Mouse (Mus musculus) stomach, embryonic 16.5 days (tissue): ENCODE data around the gene Gpr87. TPM values are rescaled to one million over a fixed set of nuclear protein-coding genes. Genes with fewer than 3 reads are reported as not detected.

Experiments used
- ATAC-seq: fragments of 200-750 bp; cut with Nextera tagmentation; 2 replicates; pipeline ENCODE4 v1.8.0; 2017; ENCODE audit warnings: moderate number of reproducible peaks, moderate TSS enrichment; ENCODE audit not compliant: insufficient read depth, low FRiP score
- H3K27ac ChIP-seq: fragments of 300-500 bp; sonication (generic); 2 replicates; pipeline ENCODE4 v1.5.1; 2014; ENCODE audit warnings: low read length
- H3K27me3 ChIP-seq: fragments of 300-500 bp; sonication (generic); 2 replicates; pipeline ENCODE4 v1.6.1; 2014; ENCODE audit warnings: low read length, control low read depth, mixed read lengths; ENCODE audit not compliant: control insufficient read depth, insufficient read depth
- H3K36me3 ChIP-seq: fragments of 300-500 bp; sonication (generic); 2 replicates; pipeline ENCODE4 v1.6.1; 2014; ENCODE audit warnings: low read length; ENCODE audit not compliant: control insufficient read depth, insufficient read depth
- H3K4me1 ChIP-seq: fragments of 300-500 bp; sonication (generic); 2 replicates; pipeline ENCODE4 v1.6.1; 2014; ENCODE audit warnings: low read length, control low read depth, mixed read lengths; ENCODE audit not compliant: control insufficient read depth, insufficient read depth
- H3K4me2 ChIP-seq: fragments of 300-500 bp; sonication (generic); 2 replicates; pipeline ENCODE4 v1.6.1; 2014; ENCODE audit warnings: low read depth, low read length, mixed read lengths
- H3K4me3 ChIP-seq: fragments of 300-500 bp; sonication (generic); replicated peaks from 2 replicates; pipeline ENCODE4 v1.5.1; 2014; ENCODE audit warnings: mild to moderate bottlenecking, low read length
- H3K9ac ChIP-seq: fragments of 300-500 bp; sonication (generic); 2 replicates; pipeline ENCODE4 v1.6.1; 2014; ENCODE audit warnings: low read length
- H3K9me3 ChIP-seq: fragments of 300-500 bp; sonication (generic); replicated peaks from 2 replicates; pipeline ENCODE4 v1.6.1; 2016; ENCODE audit warnings: low read length, control low read depth; ENCODE audit not compliant: control insufficient read depth
- WGBS: fragments of 180-500 bp; shearing (Covaris S2); extraction: QIAGEN DNeasy Blood & Tissue Kit; methylation state at CpG from one replicate; pipeline ENCODE4 v1.1.7; 2014; 5-methylcytosine and 5-hydroxymethylcytosine counted together
- polyA plus RNA-seq: library from polyadenylated mRNA; unstranded; fragments of >200 nt; fragmentation: Nextera tagmentation; extraction: Ambion mirVana; gene quantifications from 2 replicates; pipeline ENCODE4 v1.2.1, GENCODE M21; 2015

Gpr87 gene
- polyA plus RNA-seq, 1 experiment from 2014 or later = 18.6 TPM

GRCm38 (mm10) chr3:59203802-59204520 is 9.1 kb upstream of the Gpr87 start:
- Histone ChIP-seq H3K36me3 (no peaks in the 10 kb centered on the region), H3K27me3 (no peaks in the 10 kb centered on the region), H3K9ac (no peak overlapping the region), H3K27ac (peak overlapping the region; percentile 59), H3K4me2 (no peak overlapping the region), H3K9me3 (no peaks in the 10 kb centered on the region), H3K4me1 (peaks cover 4% of the 10 kb centered on the region; the same call in 1 of the 2 replicates), H3K4me3 (no peak overlapping the region)
- peak; percentile 83 for ATAC-seq
- 61% methylated on average over 8 of the region's 8 CpGs for WGBS

- H3K4me3 ChIP-seq = no peak overlapping the region
- H3K9me3 ChIP-seq = no peaks in the 10 kb centered on the region
- H3K27ac ChIP-seq = peak overlapping the region; percentile 53; the same call in 1 of the 2 replicates
- ATAC-seq = no peak
- no peak overlapping the region for H3K9ac ChIP-seq
- no peaks in the 10 kb centered on the region for H3K4me1 ChIP-seq
- H3K36me3 ChIP-seq = no peaks in the 10 kb centered on the region
- H3K4me2 ChIP-seq = no peak overlapping the region
- no peaks in the 10 kb centered on the region for H3K27me3 ChIP-seq
- WGBS = 75% methylated on average over 4 of the region's 4 CpGs
These were observed 2.5 kb upstream of the Gpr87 start for GRCm38 (mm10) chr3:59197329-59197948.

- H3K27ac ChIP-seq = peak overlapping the region; percentile 80
- H3K4me3 ChIP-seq = peak overlapping the region; percentile 30
- no peaks in the 10 kb centered on the region for H3K9me3 ChIP-seq
- H3K4me2 ChIP-seq = no peak overlapping the region
- 84% methylated on average over 7 of the region's 7 CpGs for WGBS
- H3K27me3 ChIP-seq = no peaks in the 10 kb centered on the region
- no peaks in the 10 kb centered on the region for H3K36me3 ChIP-seq
- H3K4me1 ChIP-seq = no peaks in the 10 kb centered on the region
- no peak for ATAC-seq
- H3K9ac ChIP-seq = no peak overlapping the region; the same call in 1 of the 2 replicates
These were observed 805 bp downstream of the Gpr87 start for GRCm38 (mm10) chr3:59194099-59194498.

GRCm38 (mm10) chr3:59191674-59192073 is 3.2 kb downstream of the Gpr87 start:
- Histone ChIP-seq H3K27me3 (no peaks in the 10 kb centered on the region), H3K9ac (no peak overlapping the region), H3K36me3 (no peaks in the 10 kb centered on the region), H3K27ac (no peak overlapping the region), H3K4me3 (no peak overlapping the region), H3K4me2 (no peak overlapping the region), H3K4me1 (no peaks in the 10 kb centered on the region), H3K9me3 (no peaks in the 10 kb centered on the region)
- WGBS = 92% methylated on average over 6 of the region's 6 CpGs
- ATAC-seq = no peak

- Histone ChIP-seq H3K27ac (no peak overlapping the region), H3K9me3 (no peaks in the 10 kb centered on the region), H3K4me3 (no peak overlapping the region), H3K4me2 (no peak overlapping the region), H3K9ac (no peak overlapping the region), H3K4me1 (no peaks in the 10 kb centered on the region), H3K36me3 (no peaks in the 10 kb centered on the region), H3K27me3 (no peaks in the 10 kb centered on the region)
- ATAC-seq = no peak
- 72% methylated on average over 4 of the region's 4 CpGs for WGBS
These were observed 7.6 kb downstream of the Gpr87 start for GRCm38 (mm10) chr3:59187336-59187735.

GRCm38 (mm10) chr3:59185662-59186061 is 9.2 kb downstream of the Gpr87 start:
- WGBS = 73% methylated on average over 4 of the region's 4 CpGs
- Histone ChIP-seq H3K9me3 (no peaks in the 10 kb centered on the region), H3K9ac (no peak overlapping the region), H3K27me3 (no peaks in the 10 kb centered on the region), H3K36me3 (no peaks in the 10 kb centered on the region), H3K27ac (no peak overlapping the region), H3K4me3 (no peak overlapping the region), H3K4me2 (no peak overlapping the region), H3K4me1 (no peaks in the 10 kb centered on the region)
- no peak for ATAC-seq

GRCm38 (mm10) chr3:59182129-59182528 is 12.8 kb downstream of the Gpr87 start:
- no peak overlapping the region for H3K9ac ChIP-seq
- no peaks in the 10 kb centered on the region for H3K36me3 ChIP-seq
- no peaks in the 10 kb centered on the region for H3K4me1 ChIP-seq
- no peak overlapping the region for H3K27ac ChIP-seq
- no peak overlapping the region for H3K4me2 ChIP-seq
- no peak for ATAC-seq
- H3K9me3 ChIP-seq = no peaks in the 10 kb centered on the region
- no peak overlapping the region for H3K4me3 ChIP-seq
- no peaks in the 10 kb centered on the region for H3K27me3 ChIP-seq

GRCm38 (mm10) chr3:59181134-59181533 is 13.8 kb downstream of the Gpr87 start:
- 72% methylated on average over 5 of the region's 5 CpGs for WGBS
- Histone ChIP-seq H3K4me2 (no peak overlapping the region), H3K4me3 (no peak overlapping the region), H3K27ac (no peak overlapping the region), H3K9ac (no peak overlapping the region), H3K27me3 (no peaks in the 10 kb centered on the region), H3K9me3 (no peaks in the 10 kb centered on the region), H3K36me3 (no peaks in the 10 kb centered on the region), H3K4me1 (no peaks in the 10 kb centered on the region)
- no peak for ATAC-seq

- ATAC-seq = no peak
- Histone ChIP-seq H3K4me1 (no peaks in the 10 kb centered on the region), H3K4me2 (no peak overlapping the region), H3K9me3 (no peaks in the 10 kb centered on the region), H3K36me3 (no peaks in the 10 kb centered on the region), H3K27ac (no peak overlapping the region), H3K9ac (no peak overlapping the region), H3K27me3 (no peaks in the 10 kb centered on the region), H3K4me3 (no peak overlapping the region)
- 61% methylated on average over 5 of the region's 5 CpGs for WGBS
These were observed 18.0 kb downstream of the Gpr87 start for GRCm38 (mm10) chr3:59176871-59177270.
